Mouse (Mus musculus): ENCODE measurements around the gene Sycn.

The Sycn gene

DNA sequence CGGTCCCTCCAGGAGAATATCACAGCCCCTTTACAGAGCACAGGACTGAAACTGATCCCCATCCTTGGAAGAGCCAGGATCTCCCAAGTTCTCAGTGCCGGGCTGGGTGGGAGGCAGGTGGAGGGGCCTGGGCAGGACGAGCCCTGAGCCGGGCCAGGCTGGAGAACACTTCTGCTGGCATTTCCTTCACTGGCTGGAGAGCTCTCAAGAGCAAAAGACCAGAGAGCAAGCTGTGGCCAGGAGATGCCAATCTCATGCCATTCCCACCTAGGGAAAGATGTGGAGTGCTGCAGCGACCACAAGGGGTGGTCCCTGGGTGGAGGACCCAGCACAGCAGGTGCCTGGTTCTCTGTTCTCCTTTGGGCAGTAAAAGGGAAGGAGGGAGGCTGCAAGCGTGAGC is 44.3 kb downstream of the Sycn start:
- no peak for DNase-seq (ENCODE audit: low spot score in 2 of 2)

GRCm38 (mm10) chr7:28586663-28587411 is 46.2 kb downstream of the Sycn start:
- no peak for DNase-seq (ENCODE audit: low spot score in 2 of 2)

DNA sequence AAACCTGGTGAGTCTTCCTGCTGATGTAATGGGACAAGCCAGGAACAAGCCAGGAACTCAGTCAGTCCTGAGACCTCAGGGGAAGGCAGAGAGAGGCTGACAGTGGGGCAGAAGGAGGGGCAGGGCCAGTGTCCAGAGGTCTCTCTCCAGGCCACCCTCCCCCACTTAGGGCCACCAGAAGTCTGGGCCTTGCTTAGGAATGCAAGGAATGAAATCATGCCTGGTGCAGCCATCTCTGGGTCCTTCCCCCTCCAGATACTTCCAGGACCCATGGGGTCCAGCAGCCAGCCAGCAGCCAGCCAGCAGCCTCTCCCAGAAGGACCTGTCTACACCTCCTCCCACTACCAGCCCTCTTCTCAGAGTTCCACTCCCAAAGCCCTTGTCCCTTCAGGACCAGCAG is 47.0 kb downstream of the Sycn start:
- DNase-seq (ENCODE audit: low spot score in 2 of 2), result no peak

Data from frontal cortex, postnatal 36 days (tissue).